Mouse (Mus musculus): Measurements from ENCODE around the gene Pgm5. TPM values are rescaled to one million over a fixed set of nuclear protein-coding genes. Genes with fewer than 3 reads are reported as not detected.

The Pgm5 gene
- polyA plus RNA-seq, 1 experiment from 2014 or later: 3.3 TPM

DNA sequence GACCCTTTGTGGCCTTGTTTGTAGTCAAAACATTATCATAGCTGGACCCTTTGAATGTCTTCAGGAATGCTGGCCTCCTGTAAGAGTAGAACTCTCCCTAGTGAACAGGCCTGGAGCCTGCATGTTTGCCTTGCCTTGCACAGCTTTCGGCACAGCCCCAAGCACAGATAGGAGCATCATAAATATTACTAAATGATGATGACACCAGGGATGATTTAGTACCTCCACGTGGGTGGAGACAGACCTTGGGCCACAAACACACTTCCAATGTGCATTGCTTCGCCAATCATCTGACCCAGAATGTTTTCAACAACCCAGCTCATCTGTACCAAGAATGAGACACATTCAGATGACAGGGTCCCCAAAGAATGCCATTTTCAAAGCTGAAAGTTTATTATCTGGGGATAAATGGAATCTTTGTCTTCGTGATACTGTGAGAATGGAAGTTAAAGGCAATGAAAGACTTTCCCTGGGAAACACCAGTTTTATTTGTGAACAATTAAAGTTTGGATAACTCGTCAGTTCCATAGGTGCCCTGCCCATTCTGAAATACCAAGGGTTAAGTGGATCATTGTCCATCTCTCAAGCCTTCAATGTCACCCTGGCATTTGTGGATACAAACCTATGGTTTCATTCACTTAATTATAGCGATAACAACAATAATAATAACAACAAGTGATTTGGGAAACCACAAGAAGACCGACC is 49.4 kb downstream of the Pgm5 start:
- no peak for TF ChIP-seq CTCF (IDR thresholded peaks at IDR 0.05; ENCODE audit: low read depth)
- H3K36me3 ChIP-seq (ENCODE audit: control insufficient read depth, insufficient read depth): no peaks in the 10 kb centered on the region
- H3K9me3 ChIP-seq (ENCODE audit: control insufficient read depth): no peaks in the 10 kb centered on the region
- no peak overlapping the region for H3K9ac ChIP-seq (ENCODE audit: low read depth, low read length)
- no peak overlapping the region for H3K4me3 ChIP-seq (ENCODE audit: low read depth, low read length)
- H3K27ac ChIP-seq (ENCODE audit: low read depth, low read length): no peak overlapping the region
- H3K4me1 ChIP-seq (replicated peaks; ENCODE audit: control insufficient read depth, insufficient read depth, low read length): no peaks in the 10 kb centered on the region
- ATAC-seq: no peak
- no peaks in the 10 kb centered on the region for H3K27me3 ChIP-seq (replicated peaks; ENCODE audit: control insufficient read depth, insufficient read depth, low read length)
- no peak overlapping the region for H3K4me2 ChIP-seq (replicated peaks; ENCODE audit: low read depth)
- 73% methylated on average over 7 of the region's 7 CpGs for WGBS

DNA sequence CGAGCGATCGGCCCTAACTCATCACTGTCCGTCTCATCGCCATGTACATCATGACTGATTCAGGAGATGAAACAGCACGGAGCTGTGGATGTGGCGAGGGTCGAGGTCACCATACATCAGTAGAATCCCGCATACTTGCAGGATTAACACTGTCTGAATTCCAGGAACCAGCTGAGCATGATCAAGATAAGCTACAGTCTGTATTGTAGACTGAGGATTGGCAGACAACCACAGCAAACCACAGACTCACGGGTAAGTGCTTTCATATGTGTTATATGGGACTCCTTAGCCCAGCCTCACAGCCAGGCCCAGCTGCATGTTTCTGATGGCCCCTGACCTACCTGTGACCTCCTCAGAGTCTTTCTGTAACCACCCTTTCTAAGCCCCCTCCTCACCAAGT is 50.2 kb downstream of the Pgm5 start:
- Histone ChIP-seq H3K36me3 (ENCODE audit: control insufficient read depth, insufficient read depth) (no peaks in the 10 kb centered on the region), H3K4me3 (ENCODE audit: low read depth, low read length) (no peak overlapping the region), H3K9me3 (ENCODE audit: control insufficient read depth) (no peaks in the 10 kb centered on the region), H3K27me3 (replicated peaks; ENCODE audit: control insufficient read depth, insufficient read depth, low read length) (no peaks in the 10 kb centered on the region), H3K9ac (ENCODE audit: low read depth, low read length) (no peak overlapping the region), H3K4me1 (replicated peaks; ENCODE audit: control insufficient read depth, insufficient read depth, low read length) (no peaks in the 10 kb centered on the region), H3K4me2 (replicated peaks; ENCODE audit: low read depth) (no peak overlapping the region), H3K27ac (ENCODE audit: low read depth, low read length) (no peak overlapping the region)
- TF ChIP-seq CTCF (IDR thresholded peaks at IDR 0.05; ENCODE audit: low read depth): no peak
- no peak for ATAC-seq
- WGBS: 70% methylated on average over 10 of the region's 10 CpGs

DNA sequence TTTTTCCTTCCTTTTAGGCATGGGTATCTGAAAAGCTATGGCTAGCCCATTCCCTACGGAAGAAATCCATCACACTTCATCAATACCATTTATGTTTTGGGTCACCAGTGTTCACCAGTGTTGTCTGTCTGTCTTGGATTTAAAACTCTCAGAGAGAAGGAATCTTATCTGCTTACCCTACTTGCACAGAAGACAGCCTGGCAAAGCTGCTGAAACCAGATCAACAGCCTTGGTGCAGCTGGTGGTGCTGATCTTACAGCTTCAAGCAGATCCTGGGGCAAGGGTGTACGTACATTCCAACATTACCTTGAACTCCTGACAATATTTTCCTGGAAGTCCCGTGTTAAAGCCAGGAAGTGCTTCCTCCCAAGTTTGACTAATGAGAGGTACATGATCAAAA is 55.6 kb downstream of the Pgm5 start:
- no peak for TF ChIP-seq CTCF (IDR thresholded peaks at IDR 0.05; ENCODE audit: low read depth)
- Histone ChIP-seq H3K27me3 (replicated peaks; ENCODE audit: control insufficient read depth, insufficient read depth, low read length) (no peaks in the 10 kb centered on the region), H3K4me1 (replicated peaks; ENCODE audit: control insufficient read depth, insufficient read depth, low read length) (no peaks in the 10 kb centered on the region), H3K4me2 (replicated peaks; ENCODE audit: low read depth) (no peak overlapping the region), H3K4me3 (ENCODE audit: low read depth, low read length) (no peak overlapping the region), H3K36me3 (ENCODE audit: control insufficient read depth, insufficient read depth) (no peaks in the 10 kb centered on the region), H3K9ac (ENCODE audit: low read depth, low read length) (no peak overlapping the region), H3K27ac (ENCODE audit: low read depth, low read length) (no peak overlapping the region), H3K9me3 (ENCODE audit: control insufficient read depth) (no peaks in the 10 kb centered on the region)
- WGBS: 80% methylated on average over 3 of the region's 3 CpGs
- ATAC-seq: no peak

- Histone ChIP-seq H3K4me2 (replicated peaks; ENCODE audit: low read depth) (no peak overlapping the region), H3K27ac (ENCODE audit: low read depth, low read length) (no peak overlapping the region), H3K27me3 (replicated peaks; ENCODE audit: control insufficient read depth, insufficient read depth, low read length) (no peaks in the 10 kb centered on the region), H3K4me1 (replicated peaks; ENCODE audit: control insufficient read depth, insufficient read depth, low read length) (no peaks in the 10 kb centered on the region), H3K9me3 (ENCODE audit: control insufficient read depth) (no peaks in the 10 kb centered on the region), H3K36me3 (ENCODE audit: control insufficient read depth, insufficient read depth) (no peaks in the 10 kb centered on the region), H3K4me3 (ENCODE audit: low read depth, low read length) (no peak overlapping the region), H3K9ac (ENCODE audit: low read depth, low read length) (no peak overlapping the region)
- TF ChIP-seq CTCF (IDR thresholded peaks at IDR 0.05; ENCODE audit: low read depth): no peak
- no peak for ATAC-seq
- WGBS: 44% methylated on average over 9 of the region's 9 CpGs
Observed at GRCm38 (mm10) chr19:24797606-24798005, 64.0 kb downstream of the Pgm5 start.

GRCm38 (mm10) chr19:24794350-24794749 is 67.3 kb downstream of the Pgm5 start:
- no peak overlapping the region for H3K4me2 ChIP-seq (replicated peaks; ENCODE audit: low read depth)
- no peak for TF ChIP-seq CTCF (IDR thresholded peaks at IDR 0.05; ENCODE audit: low read depth)
- 54% methylated on average over 6 of the region's 6 CpGs for WGBS

DNA sequence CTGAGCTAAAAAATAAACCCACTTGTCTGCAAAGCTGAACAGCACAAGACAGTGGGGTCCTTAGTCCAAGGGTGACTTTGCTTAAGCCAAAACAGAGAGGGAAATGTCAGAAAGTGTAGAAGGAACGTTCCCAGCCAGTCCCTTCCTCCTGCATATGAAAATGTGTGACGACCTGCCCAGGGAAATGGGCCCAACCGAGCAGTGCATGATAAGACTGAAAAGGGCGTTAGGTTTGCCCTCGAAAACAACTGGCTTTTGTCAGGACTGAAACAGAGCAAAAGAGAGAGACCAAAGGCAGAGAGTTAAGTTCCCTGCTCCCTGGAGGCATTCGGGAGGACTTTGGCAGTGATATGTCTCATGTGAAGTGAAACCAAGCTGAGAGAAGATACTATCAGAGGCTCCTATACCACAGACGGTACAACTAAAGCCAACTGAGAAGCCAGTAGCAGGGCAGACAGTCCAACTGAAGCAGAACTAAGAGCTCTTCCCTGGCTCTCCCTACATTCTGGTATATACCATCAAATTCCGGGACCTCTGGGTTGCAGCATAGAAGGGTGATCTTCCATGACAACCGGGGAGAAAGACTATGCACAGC is 68.0 kb downstream of the Pgm5 start:
- no peaks in the 10 kb centered on the region for H3K36me3 ChIP-seq (ENCODE audit: control insufficient read depth, insufficient read depth)
- H3K27me3 ChIP-seq (replicated peaks; ENCODE audit: control insufficient read depth, insufficient read depth, low read length): no peaks in the 10 kb centered on the region
- 74% methylated on average over 9 of the region's 9 CpGs for WGBS
- no peak overlapping the region for H3K27ac ChIP-seq (ENCODE audit: low read depth, low read length)
- no peak overlapping the region for H3K4me3 ChIP-seq (ENCODE audit: low read depth, low read length)
- ATAC-seq: no peak
- no peaks in the 10 kb centered on the region for H3K4me1 ChIP-seq (replicated peaks; ENCODE audit: control insufficient read depth, insufficient read depth, low read length)
- no peak for TF ChIP-seq CTCF (IDR thresholded peaks at IDR 0.05; ENCODE audit: low read depth)
- H3K9me3 ChIP-seq (ENCODE audit: control insufficient read depth): no peaks in the 10 kb centered on the region
- H3K4me2 ChIP-seq (replicated peaks; ENCODE audit: low read depth): no peak overlapping the region
- H3K9ac ChIP-seq (ENCODE audit: low read depth, low read length): no peak overlapping the region

More at GRCm38 (mm10) chr19:24794350-24794749, 67.3 kb downstream of the Pgm5 start:
- no peaks in the 10 kb centered on the region for H3K36me3 ChIP-seq (ENCODE audit: control insufficient read depth, insufficient read depth)
- no peaks in the 10 kb centered on the region for H3K27me3 ChIP-seq (replicated peaks; ENCODE audit: control insufficient read depth, insufficient read depth, low read length)
- no peak overlapping the region for H3K27ac ChIP-seq (ENCODE audit: low read depth, low read length)
- H3K9me3 ChIP-seq (ENCODE audit: control insufficient read depth): no peaks in the 10 kb centered on the region
- no peaks in the 10 kb centered on the region for H3K4me1 ChIP-seq (replicated peaks; ENCODE audit: control insufficient read depth, insufficient read depth, low read length)
- ATAC-seq: no peak
- no peak overlapping the region for H3K9ac ChIP-seq (ENCODE audit: low read depth, low read length)
- H3K4me3 ChIP-seq (ENCODE audit: low read depth, low read length): no peak overlapping the region

All from intestine, postnatal 0 days (tissue).